Mouse (Mus musculus) limb, embryonic 11.5 days (tissue): ENCODE measurements around the gene Cand1. TPM values are rescaled to one million over a fixed set of nuclear protein-coding genes. Genes with fewer than 3 reads are reported as not detected.

Experiments
- ATAC-seq: fragments of 200-750 bp; cut with Nextera tagmentation; 2 replicates; pipeline ENCODE4 v1.8.0; 2017; ENCODE audit warnings: low read depth; ENCODE audit not compliant: insufficient number of reproducible peaks, low FRiP score, low TSS enrichment
- DNase-seq: peaks from one replicate; pipeline ENCODE4 v3.0.0-alpha.2; 2015; ENCODE audit warnings: low spot score
- H3K27ac ChIP-seq: fragments of 300-500 bp; sonication (generic); replicated peaks from 2 replicates; pipeline ENCODE4 v1.5.1; 2014; ENCODE audit warnings: low read depth, mild to moderate bottlenecking, low read length
- H3K27me3 ChIP-seq: fragments of 300-500 bp; sonication (generic); 2 replicates; pipeline ENCODE4 v1.6.1; 2014; ENCODE audit warnings: mild to moderate bottlenecking, low read length, mixed read lengths; ENCODE audit not compliant: control insufficient read depth, insufficient read depth
- H3K36me3 ChIP-seq: fragments of 300-500 bp; sonication (generic); 2 replicates; pipeline ENCODE4 v1.6.1; 2014; ENCODE audit warnings: mild to moderate bottlenecking, low read length, moderate library complexity, mixed read lengths; ENCODE audit not compliant: control insufficient read depth, insufficient read depth
- H3K4me1 ChIP-seq: fragments of 300-500 bp; sonication (generic); 2 replicates; pipeline ENCODE4 v1.6.1; 2014; ENCODE audit warnings: low read length, mixed read lengths; ENCODE audit not compliant: control insufficient read depth, insufficient read depth
- H3K4me2 ChIP-seq: fragments of 300-500 bp; sonication (generic); 2 replicates; pipeline ENCODE4 v1.6.1; 2014; ENCODE audit warnings: low read depth, mild to moderate bottlenecking, moderate library complexity; ENCODE audit not compliant: severe bottlenecking
- H3K4me3 ChIP-seq: fragments of 300-500 bp; sonication (generic); 2 replicates; pipeline ENCODE4 v1.5.1; 2014; ENCODE audit warnings: low read depth, low read length
- H3K9ac ChIP-seq: fragments of 300-500 bp; sonication (generic); 2 replicates; pipeline ENCODE4 v1.6.1; 2014; ENCODE audit warnings: mild to moderate bottlenecking, low read length
- H3K9me3 ChIP-seq: fragments of 300-500 bp; sonication (generic); 2 replicates; pipeline ENCODE4 v1.6.1; 2016; ENCODE audit warnings: low read length; ENCODE audit not compliant: control insufficient read depth
- WGBS: fragments of 180-500 bp; shearing (Covaris S2); extraction: QIAGEN DNeasy Blood & Tissue Kit; methylation state at CpG from one replicate; pipeline ENCODE4 v1.1.7; 2014; 5-methylcytosine and 5-hydroxymethylcytosine counted together
- polyA plus RNA-seq: library from polyadenylated mRNA; unstranded; fragments of >200 nt; fragmentation: Nextera tagmentation; extraction: Ambion mirVana; gene quantifications from 2 replicates; pipeline ENCODE4 v1.2.1, GENCODE M21; 2014

The Cand1 gene
- 123 and 127 TPM in 2 replicates for polyA plus RNA-seq

GRCm38 (mm10) chr10:119239969-119240721, at the start of gene Cand1:
Cand1 (minus strand) TSS chr10:119240055.
- peak within 1 kb of the TSS; percentile 98 for H3K9ac ChIP-seq
- H3K9me3 ChIP-seq, result no peaks in the 10 kb centered on the region
- no peaks in the 10 kb centered on the region for H3K27me3 ChIP-seq
- ATAC-seq, result peak; percentile 95
- H3K4me1 ChIP-seq, result no peaks in the 10 kb centered on the region
- peak within 1 kb of the TSS; percentile 96 for H3K4me3 ChIP-seq
- DNase-seq, result peak; percentile 99
- peaks cover 1% of the 10 kb centered on the region; the same call in 1 of the 2 replicates for H3K36me3 ChIP-seq
- H3K4me2 ChIP-seq, result peak within 1 kb of the TSS; percentile 80
- WGBS, result under 1% methylated on average over 65 of the region's 67 CpGs
- peak within 1 kb of the TSS; percentile 97 for H3K27ac ChIP-seq

GRCm38 (mm10) chr10:119278871-119279270, 39.0 kb upstream of the Cand1 start:
- DNase-seq (no peak), ATAC-seq (no peak)
- H3K9me3 ChIP-seq, result no peaks in the 10 kb centered on the region
- H3K27me3 ChIP-seq, result no peaks in the 10 kb centered on the region
- 87% methylated on average over 10 of the region's 10 CpGs for WGBS
- H3K9ac ChIP-seq, result no peak overlapping the region
- H3K4me3 ChIP-seq, result no peak overlapping the region
- no peak overlapping the region for H3K4me2 ChIP-seq
- H3K4me1 ChIP-seq, result no peaks in the 10 kb centered on the region
- H3K36me3 ChIP-seq, result no peaks in the 10 kb centered on the region
- H3K27ac ChIP-seq, result no peak overlapping the region

GRCm38 (mm10) chr10:119274333-119274732, 34.5 kb upstream of the Cand1 start:
- no peaks in the 10 kb centered on the region for H3K4me1 ChIP-seq
- no peaks in the 10 kb centered on the region for H3K36me3 ChIP-seq
- WGBS, result 90% methylated on average over 6 of the region's 6 CpGs
- H3K4me2 ChIP-seq, result no peak overlapping the region
- no peak overlapping the region for H3K27ac ChIP-seq
- H3K9ac ChIP-seq, result no peak overlapping the region
- no peak for DNase-seq
- H3K9me3 ChIP-seq, result no peaks in the 10 kb centered on the region
- no peaks in the 10 kb centered on the region for H3K27me3 ChIP-seq
- no peak for ATAC-seq
- H3K4me3 ChIP-seq, result no peak overlapping the region

GRCm38 (mm10) chr10:119272536-119272935, 32.7 kb upstream of the Cand1 start:
- H3K9me3 ChIP-seq, result no peaks in the 10 kb centered on the region
- H3K4me2 ChIP-seq, result no peak overlapping the region
- H3K36me3 ChIP-seq, result no peaks in the 10 kb centered on the region
- WGBS, result 83% methylated on average over 10 of the region's 10 CpGs
- DNase-seq, result no peak
- no peaks in the 10 kb centered on the region for H3K27me3 ChIP-seq
- no peak overlapping the region for H3K4me3 ChIP-seq
- no peak overlapping the region for H3K9ac ChIP-seq
- H3K4me1 ChIP-seq, result no peaks in the 10 kb centered on the region
- no peak overlapping the region for H3K27ac ChIP-seq
- no peak for ATAC-seq

GRCm38 (mm10) chr10:119272005-119272404, 32.1 kb upstream of the Cand1 start:
- Histone ChIP-seq H3K4me2 (no peak overlapping the region), H3K9me3 (no peaks in the 10 kb centered on the region), H3K4me3 (no peak overlapping the region), H3K27ac (no peak overlapping the region), H3K4me1 (no peaks in the 10 kb centered on the region), H3K36me3 (no peaks in the 10 kb centered on the region), H3K27me3 (no peaks in the 10 kb centered on the region), H3K9ac (no peak overlapping the region)
- DNase-seq, result no peak
- ATAC-seq, result no peak
- WGBS, result 94% methylated on average over 10 of the region's 10 CpGs

- Histone ChIP-seq H3K4me2 (no peak overlapping the region), H3K4me3 (no peak overlapping the region), H3K27me3 (no peaks in the 10 kb centered on the region), H3K27ac (no peak overlapping the region), H3K36me3 (no peaks in the 10 kb centered on the region), H3K9ac (no peak overlapping the region), H3K4me1 (no peaks in the 10 kb centered on the region), H3K9me3 (no peaks in the 10 kb centered on the region)
- DNase-seq (no peak), ATAC-seq (no peak)
- WGBS, result 93% methylated on average over 10 of the region's 10 CpGs
Observed at GRCm38 (mm10) chr10:119271101-119271500, 31.2 kb upstream of the Cand1 start.

- ATAC-seq, result no peak
- no peak for DNase-seq
- H3K9ac ChIP-seq, result no peak overlapping the region
Observed at GRCm38 (mm10) chr10:119270384-119270985, 30.6 kb upstream of the Cand1 start.

GRCm38 (mm10) chr10:119264761-119265160, 24.9 kb upstream of the Cand1 start:
- H3K9me3 ChIP-seq, result no peaks in the 10 kb centered on the region
- H3K4me3 ChIP-seq, result no peak overlapping the region
- H3K27ac ChIP-seq, result no peak overlapping the region
- no peak overlapping the region for H3K4me2 ChIP-seq
- H3K27me3 ChIP-seq, result no peaks in the 10 kb centered on the region
- H3K4me1 ChIP-seq, result no peaks in the 10 kb centered on the region
- 83% methylated on average over 7 of the region's 7 CpGs for WGBS
- H3K9ac ChIP-seq, result no peak overlapping the region
- ATAC-seq, result no peak
- no peak for DNase-seq
- no peaks in the 10 kb centered on the region for H3K36me3 ChIP-seq

More at GRCm38 (mm10) chr10:119270384-119270985, 30.6 kb upstream of the Cand1 start:
- no peaks in the 10 kb centered on the region for H3K36me3 ChIP-seq
- H3K27ac ChIP-seq, result no peak overlapping the region
- no peaks in the 10 kb centered on the region for H3K9me3 ChIP-seq
- no peak overlapping the region for H3K4me3 ChIP-seq
- 78% methylated on average over 12 of the region's 12 CpGs for WGBS
- H3K4me1 ChIP-seq, result no peaks in the 10 kb centered on the region
- H3K27me3 ChIP-seq, result no peaks in the 10 kb centered on the region
- H3K4me2 ChIP-seq, result no peak overlapping the region
